Mouse (Mus musculus) olfactory bulb, adult 2 months (tissue): ENCODE data around the gene Opn1mw.
"Not testable (repeated sequence)": the region's sequence is repeated elsewhere in the genome, so short reads cannot be mapped to it uniquely, and the experiment has no call there.

ENCODE experiments used
- CTCF ChIP-seq: fragments of 200-500 bp; IDR thresholded peaks from 2 replicates; pipeline ENCODE4 v1.5.1; 2012; ENCODE audit warnings: low read depth, mild to moderate bottlenecking, low read length, moderate library complexity; ENCODE audit not compliant: insufficient read depth
- POLR2A ChIP-seq: fragments of 200-500 bp; IDR thresholded peaks from 2 replicates; pipeline ENCODE4 v1.6.1; 2012; ENCODE audit warnings: mild to moderate bottlenecking, low read depth, low read length, moderate library complexity; ENCODE audit not compliant: insufficient read depth

- not testable (repeated sequence) for TF ChIP-seq CTCF, POLR2A
These were observed 8.0 kb downstream of the Opn1mw start, which contains the start of gene Mecp2 for GRCm38 (mm10) chrX:74135263-74135662.
